Mouse (Mus musculus) cortical plate, adult 2 months (tissue): ENCODE measurements around the gene Lsp1.

Experiments
- CTCF ChIP-seq: fragments of 200-500 bp; IDR thresholded peaks from 2 replicates; pipeline ENCODE4 v1.5.1; 2011; ENCODE audit warnings: mild to moderate bottlenecking, control low read depth, low read length; ENCODE audit not compliant: insufficient read depth; ENCODE audit errors: extremely low read depth
- POLR2A ChIP-seq: fragments of 200-500 bp; IDR thresholded peaks from 2 replicates; pipeline ENCODE4 v1.6.1; 2011; ENCODE audit warnings: mild to moderate bottlenecking, low read length, control low read depth; ENCODE audit not compliant: insufficient read depth; ENCODE audit errors: extremely low read depth

DNA sequence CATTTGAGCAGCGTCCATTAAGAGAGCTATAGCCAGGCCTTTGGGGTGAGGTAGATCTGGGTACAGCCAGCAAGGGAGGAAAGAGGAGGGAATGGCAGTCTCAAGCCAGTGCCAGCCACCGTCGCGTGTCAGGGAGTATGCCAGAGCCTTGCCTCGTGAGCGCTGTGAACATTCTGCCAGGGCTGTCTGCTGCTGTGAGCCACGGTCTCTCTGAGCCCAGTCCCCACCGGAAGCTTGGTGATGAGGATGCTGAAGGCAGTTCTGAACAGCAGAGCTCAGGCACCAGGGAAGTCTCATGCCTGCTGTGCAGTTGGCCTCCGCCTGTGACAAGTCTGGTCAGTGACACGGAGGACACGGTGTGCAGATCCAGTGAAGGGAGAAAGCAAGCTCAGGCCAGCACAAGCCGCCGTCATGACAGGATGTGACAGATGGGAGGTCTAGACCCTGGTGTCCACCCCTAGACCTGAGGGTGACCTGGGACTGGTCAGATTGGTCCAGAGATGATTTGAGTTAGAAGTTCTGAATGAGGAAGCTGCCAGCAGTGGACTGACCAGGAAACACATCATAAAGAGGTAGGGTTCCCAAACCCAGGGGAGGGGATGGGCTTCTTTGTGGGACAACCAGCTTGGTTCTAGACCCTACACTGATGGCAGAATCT, 16.3 kb downstream of the Lsp1 start:
- TF ChIP-seq POLR2A (no peak), CTCF (no peak)
